30 mouse cellular contexts compared by ENCODE assay signal in genomic region chr2:164127297-164127696, GRCm38 (mm10). TPM values are rescaled to one million over a fixed set of nuclear protein-coding genes. Genes with fewer than 3 reads are reported as not detected.
DNase-seq lines count a peak whose midpoint lies in the region; ATAC-seq and TF ChIP-seq lines count a peak whose summit lies in the region.
"Had no signal": no experiment of that assay in that cellular context is flagged by ENCODE, and none has a peak within 500 bp of the region (broad histone marks: within the 10 kb centered on the region; RNA-seq: fewer than 3 reads in every experiment).

No protein-coding gene starts in this region.

- H3K27ac ChIP-seq in limb, embryonic 15.5 days, result peak overlapping the region; percentile 67
- H3K27ac ChIP-seq in limb, embryonic 10.5 days, result no peak overlapping the region
- H3K27ac ChIP-seq in MEL (ENCODE audit: control insufficient read depth, low read depth, low read length), result no peak overlapping the region
- H3K27ac ChIP-seq in lung, postnatal 0 days (ENCODE audit: low read length), result no peak overlapping the region
- H3K27ac ChIP-seq: embryonic facial prominence, embryonic 15.5 days; gastrocnemius, adult 2 months; heart, embryonic 15.5 days; hindbrain, embryonic 10.5 days; hindbrain, embryonic 14.5 days; hindbrain, postnatal 0 days had no signal

- no peak overlapping the region for H3K4me2 ChIP-seq in limb, embryonic 15.5 days
- no peak overlapping the region for H3K4me2 ChIP-seq in lung, postnatal 0 days (replicated peaks; ENCODE audit: low read depth, low read length)
- H3K4me2 ChIP-seq: embryonic facial prominence, embryonic 15.5 days; heart, embryonic 12.5 days; heart, embryonic 15.5 days; hindbrain, embryonic 14.5 days had no signal

- H3K9ac ChIP-seq in limb, embryonic 15.5 days, result no peak overlapping the region
- no peak overlapping the region for H3K9ac ChIP-seq in MEL (ENCODE audit: control insufficient read depth, low read depth, low read length, poor library complexity, severe bottlenecking)
- H3K9ac ChIP-seq in lung, postnatal 0 days (replicated peaks; ENCODE audit: low read depth), result no peak overlapping the region
- H3K9ac ChIP-seq: embryonic facial prominence, embryonic 15.5 days; forebrain, postnatal 0 days; heart, embryonic 12.5 days; heart, embryonic 15.5 days; hindbrain, embryonic 14.5 days had no signal

- no peak for DNase-seq in limb, embryonic 10.5 days (ENCODE audit: low spot score)
- DNase-seq in A20 (ENCODE audit: low read depth, low spot score) (peak; percentile 48), MEL (ENCODE audit: low read depth, low spot score) (peak; percentile 50)
- no peak for DNase-seq in ovary, postnatal 14 days (ENCODE audit: low spot score)
- no peak for DNase-seq in kidney, adult 9 months
- no peak for DNase-seq in lung, postnatal 0 days (ENCODE audit: low spot score)

- peaks cover 12% of the 10 kb centered on the region; the same call in 1 of the 2 replicates for H3K4me1 ChIP-seq in limb, embryonic 15.5 days
- H3K4me1 ChIP-seq in limb, embryonic 10.5 days, result peaks cover 11% of the 10 kb centered on the region
- peaks cover 3 to 8% of the 10 kb centered on the region in 2 experiments; a peak in 3 of 4 replicates for H3K4me1 ChIP-seq in MEL (ENCODE audit: control insufficient read depth in 1 of 2, insufficient read depth in 2 of 2, low read length in 2 of 2)
- H3K4me1 ChIP-seq in lung, postnatal 0 days (ENCODE audit: insufficient read depth, low read depth, low read length), result no peaks in the 10 kb centered on the region
- H3K4me1 ChIP-seq: heart, embryonic 12.5 days; heart, embryonic 15.5 days; hindbrain, embryonic 10.5 days had no signal

- no peaks in the 10 kb centered on the region for H3K9me3 ChIP-seq in limb, embryonic 15.5 days
- H3K9me3 ChIP-seq in limb, embryonic 10.5 days (replicated peaks), result no peaks in the 10 kb centered on the region
- H3K9me3 ChIP-seq in MEL (replicated peaks; ENCODE audit: insufficient read depth, low read length), result no peaks in the 10 kb centered on the region
- no peaks in the 10 kb centered on the region for H3K9me3 ChIP-seq in lung, postnatal 0 days (ENCODE audit: low read length)
- H3K9me3 ChIP-seq: embryonic facial prominence, embryonic 15.5 days; heart, embryonic 12.5 days; heart, embryonic 15.5 days; hindbrain, embryonic 10.5 days had no signal

- H3K4me3 ChIP-seq in limb, embryonic 15.5 days, result no peak overlapping the region
- H3K4me3 ChIP-seq in limb, embryonic 10.5 days, result no peak overlapping the region
- no peak overlapping the region for H3K4me3 ChIP-seq in MEL (ENCODE audit: control insufficient read depth in 1 of 2, insufficient read depth in 1 of 2, low read depth in 2 of 2, low read length in 2 of 2)
- no peak overlapping the region for H3K4me3 ChIP-seq in lung, postnatal 0 days (ENCODE audit: low read depth, low read length)
- H3K4me3 ChIP-seq: embryonic facial prominence, embryonic 15.5 days; gastrocnemius, adult 2 months; heart, embryonic 12.5 days; heart, embryonic 15.5 days; hindbrain, embryonic 10.5 days had no signal

- peaks cover 21% of the 10 kb centered on the region for H3K36me3 ChIP-seq in limb, embryonic 15.5 days
- peaks cover 37% of the 10 kb centered on the region for H3K36me3 ChIP-seq in limb, embryonic 10.5 days
- H3K36me3 ChIP-seq in MEL (ENCODE audit: control insufficient read depth in 1 of 2, insufficient read depth in 2 of 2, low read length in 2 of 2), result peaks cover 6 to 8% of the 10 kb centered on the region in 2 experiments
- no peaks in the 10 kb centered on the region; the same call in 1 of the 2 replicates for H3K36me3 ChIP-seq in lung, postnatal 0 days (ENCODE audit: insufficient read depth, low read length)
- H3K36me3 ChIP-seq: embryonic facial prominence, embryonic 15.5 days; heart, embryonic 15.5 days had no signal

- TF ChIP-seq RAD21 in MEL (IDR thresholded peaks at IDR 0.05; ENCODE audit: low read depth, low read length), result no peak

- ATAC-seq in limb, embryonic 15.5 days (ENCODE audit: insufficient number of reproducible peaks, low FRiP score, low TSS enrichment, low read depth), result no peak
- 0 out of 2 replicates have a peak, but pooled peaks have one; percentile 17 for ATAC-seq in granulocyte monocyte progenitor cell, adult 5-6 weeks (replicated peaks; ENCODE audit: poor library complexity, severe bottlenecking)
- ATAC-seq in lung, postnatal 0 days, result no peak
- ATAC-seq: forebrain, embryonic 14.5 days; hindbrain, postnatal 0 days; inflammation-experienced regulatory T-cells, adult 6 months had no signal

- WGBS in limb, embryonic 15.5 days, result 86% methylated on average over 2 of the region's 2 CpGs
- WGBS in limb, embryonic 10.5 days, result 90% methylated on average over 2 of the region's 2 CpGs
- WGBS in lung, postnatal 0 days, result 77% methylated on average over 2 of the region's 2 CpGs

- TF ChIP-seq CTCF in MEL (IDR thresholded peaks at IDR 0.05 in 2 of 3, conservative IDR thresholded peaks at IDR 0.05 in 1 of 3; ENCODE audit: control insufficient read depth in 1 of 3, insufficient read depth in 1 of 3, low read depth in 2 of 3, low read length in 3 of 3, poor library complexity in 1 of 3, severe bottlenecking in 1 of 3), result no peak
- no peak for TF ChIP-seq CTCF in lung, postnatal 0 days (IDR thresholded peaks at IDR 0.05)

- H3K27me3 ChIP-seq in limb, embryonic 15.5 days, result no peaks in the 10 kb centered on the region
- no peaks in the 10 kb centered on the region for H3K27me3 ChIP-seq in limb, embryonic 10.5 days (ENCODE audit: low read depth, poor library complexity, severe bottlenecking)
- no peaks in the 10 kb centered on the region for H3K27me3 ChIP-seq in MEL (ENCODE audit: control insufficient read depth in 1 of 2, insufficient read depth in 2 of 2, low read length in 2 of 2)
- H3K27me3 ChIP-seq in lung, postnatal 0 days (replicated peaks; ENCODE audit: insufficient read depth, low read length), result no peaks in the 10 kb centered on the region
- H3K27me3 ChIP-seq: embryonic facial prominence, embryonic 15.5 days; heart, embryonic 12.5 days; heart, embryonic 15.5 days had no signal

- peak; percentile 53; a peak in 3 of 4 replicates for TF ChIP-seq EP300 in MEL (IDR thresholded peaks at IDR 0.05; ENCODE audit: low read depth in 1 of 2, low read length in 2 of 2)
- TF ChIP-seq EP300 in lung, postnatal 0 days (IDR thresholded peaks at IDR 0.05), result no peak

- no peak for TF ChIP-seq POLR2A in MEL (IDR thresholded peaks at IDR 0.05; ENCODE audit: control insufficient read depth in 1 of 2, insufficient read depth in 1 of 2, low read depth in 1 of 2, low read length in 2 of 2, poor library complexity in 1 of 2)

- H3K79me2 ChIP-seq in MEL (ENCODE audit: control insufficient read depth, insufficient read depth, low read length, poor library complexity), result no peaks in the 10 kb centered on the region

TF ChIP-seq in MEL, 35 proteins besides CTCF, POLR2A, EP300 and RAD21 (continues in another document):
- TF ChIP-seq MXI1 (IDR thresholded peaks at IDR 0.05; ENCODE audit: low read depth, low read length) (0 out of 2 replicates have a peak, but pooled peaks have one; percentile 28), GATA1 (IDR thresholded peaks at IDR 0.05; ENCODE audit: low read depth, low read length) (peak; percentile 52), SIN3A (IDR thresholded peaks at IDR 0.05; ENCODE audit: low read length) (0 out of 2 replicates have a peak, but pooled peaks have one; percentile 25), ZKSCAN1 (IDR thresholded peaks at IDR 0.05; ENCODE audit: low read depth, low read length) (no peak)

RNA-seq across cellular contexts. Expression of gene Kcns1, which starts 43.6 kb away (rescaled TPM):
- 2.0 and 3.6 TPM in 2 replicates for polyA plus RNA-seq in limb, embryonic 15.5 days (2015; fragmentation: Nextera tagmentation; extraction: Ambion mirVana)
- polyA plus RNA-seq in limb, embryonic 10.5 days (2016; fragmentation: Nextera tagmentation; extraction: Ambion mirVana), result 0.15 TPM in 1 of 2 replicates, not detected in the other
- not detected in 2 replicates for total RNA-seq in MEL (2012; rRNA removed)
- not detected for polyA plus RNA-seq in MEL (2012; ENCODE audit: insufficient read depth in 1 of 2, insufficient read length in 2 of 2, low read depth in 1 of 2, low replicate concordance in 2 of 2, missing spikeins in 1 of 2)
- total RNA-seq in granulocyte monocyte progenitor cell, adult 5-6 weeks (2014; fragmentation: Nextera tagmentation), result 0.41 TPM in 1 of 2 replicates, not detected in the other
- total RNA-seq in granulocyte monocyte progenitor cell, adult 5-6 weeks (2017), result 0.26 and 0.60 TPM in 2 replicates
- not detected in 2 replicates for polyA plus RNA-seq in lung, postnatal 0 days (2015; fragmentation: Nextera tagmentation; extraction: Ambion mirVana)
- total RNA-seq: adrenal gland, adult 2 months; adrenal gland, postnatal 14 days; heart, postnatal 36 days had no signal
- polyA plus RNA-seq: adrenal gland, adult 2 months; forebrain, embryonic 11.5 days; hindbrain, embryonic 10.5 days; inflammation-experienced regulatory T-cells, adult 6 months had no signal

RNA-seq across cellular contexts. Expression of gene Wfdc5, which starts 55.2 kb away (rescaled TPM):
- polyA plus RNA-seq in limb, embryonic 15.5 days (2015; fragmentation: Nextera tagmentation; extraction: Ambion mirVana), result 9.1 and 10.3 TPM in 2 replicates
- polyA plus RNA-seq in limb, embryonic 10.5 days (2016; fragmentation: Nextera tagmentation; extraction: Ambion mirVana), result not detected in 2 replicates
- total RNA-seq in MEL (2012; rRNA removed), result not detected in 2 replicates
- not detected for polyA plus RNA-seq in MEL (2012; ENCODE audit: insufficient read depth in 1 of 2, insufficient read length in 2 of 2, low read depth in 1 of 2, low replicate concordance in 2 of 2, missing spikeins in 1 of 2)
- not detected in 2 replicates for total RNA-seq in granulocyte monocyte progenitor cell, adult 5-6 weeks (2014; fragmentation: Nextera tagmentation)
- total RNA-seq in granulocyte monocyte progenitor cell, adult 5-6 weeks (2017), result not detected in 2 replicates
- 0.15 and 0.18 TPM in 2 replicates for polyA plus RNA-seq in lung, postnatal 0 days (2015; fragmentation: Nextera tagmentation; extraction: Ambion mirVana)
- total RNA-seq: adrenal gland, adult 2 months; adrenal gland, postnatal 14 days; adrenal gland, postnatal 4 days; forebrain, postnatal 0 days; gastrocnemius, adult 2 months; gastrocnemius, postnatal 4 days; heart, adult 18-20 months; heart, postnatal 10 days; heart, postnatal 36 days; hindbrain, postnatal 0 days had no signal
- polyA plus RNA-seq: adrenal gland, adult 2 months; cerebellum, adult 2 months; cortical plate, adult 2 months; embryonic facial prominence, embryonic 11.5 days; forebrain, embryonic 11.5 days; forebrain, embryonic 14.5 days; forebrain, postnatal 0 days; frontal cortex, adult 2 months; heart, embryonic 12.5 days; heart, embryonic 15.5 days; hindbrain, embryonic 10.5 days; hindbrain, embryonic 14.5 days; hindbrain, postnatal 0 days; inflammation-experienced regulatory T-cells, adult 6 months had no signal

RNA-seq across cellular contexts. Expression of gene Tomm34, which starts 56.3 kb away (rescaled TPM):
- 49.1 and 53.7 TPM in 2 replicates for polyA plus RNA-seq in limb, embryonic 15.5 days (2015; fragmentation: Nextera tagmentation; extraction: Ambion mirVana)
- 60.3 and 66.4 TPM in 2 replicates for polyA plus RNA-seq in limb, embryonic 10.5 days (2016; fragmentation: Nextera tagmentation; extraction: Ambion mirVana)
- total RNA-seq in MEL (2012; rRNA removed), result 31.7 and 38.9 TPM in 2 replicates
- polyA plus RNA-seq in MEL (2012; ENCODE audit: insufficient read depth in 1 of 2, insufficient read length in 2 of 2, low read depth in 1 of 2, low replicate concordance in 2 of 2, missing spikeins in 1 of 2), result 10 to 100 TPM in 1 of 2 experiments, not detected in 1; 48.7 TPM
- total RNA-seq in granulocyte monocyte progenitor cell, adult 5-6 weeks (2014; fragmentation: Nextera tagmentation), result 58.6 and 64.2 TPM in 2 replicates
- 41.7 and 51.4 TPM in 2 replicates for total RNA-seq in granulocyte monocyte progenitor cell, adult 5-6 weeks (2017)
- polyA plus RNA-seq in lung, postnatal 0 days (2015; fragmentation: Nextera tagmentation; extraction: Ambion mirVana), result 27.2 and 30.3 TPM in 2 replicates

RNA-seq across cellular contexts. Expression of gene Stk4, which starts 57.2 kb away (rescaled TPM):
- 17.7 and 19.6 TPM in 2 replicates for polyA plus RNA-seq in limb, embryonic 15.5 days (2015; fragmentation: Nextera tagmentation; extraction: Ambion mirVana)
- polyA plus RNA-seq in limb, embryonic 10.5 days (2016; fragmentation: Nextera tagmentation; extraction: Ambion mirVana), result 30.4 and 32.8 TPM in 2 replicates
- 41.8 and 46.8 TPM in 2 replicates for total RNA-seq in MEL (2012; rRNA removed)
- polyA plus RNA-seq in MEL (2012; ENCODE audit: insufficient read depth in 1 of 2, insufficient read length in 2 of 2, low read depth in 1 of 2, low replicate concordance in 2 of 2, missing spikeins in 1 of 2), result 10 to 100 TPM in 1 of 2 experiments, not detected in 1; 56.1 TPM
- 132 and 145 TPM in 2 replicates for total RNA-seq in granulocyte monocyte progenitor cell, adult 5-6 weeks (2014; fragmentation: Nextera tagmentation)
- 123 and 133 TPM in 2 replicates for total RNA-seq in granulocyte monocyte progenitor cell, adult 5-6 weeks (2017)
- 26.3 and 27.0 TPM in 2 replicates for polyA plus RNA-seq in lung, postnatal 0 days (2015; fragmentation: Nextera tagmentation; extraction: Ambion mirVana)

Comparison
In these comparisons a context has a peak if more than half of its experiments do, and no peak if none do; other contexts are left out.
1. DNase-seq: peak in A20 (single experiment) and MEL (single experiment); none in limb, embryonic 10.5 days (single experiment), ovary, postnatal 14 days (single experiment), kidney, adult 9 months (single experiment) and lung, postnatal 0 days (single experiment).